Mouse (Mus musculus): ENCODE results near the gene Nccrp1. TPM values are rescaled to one million over a fixed set of nuclear protein-coding genes. Genes with fewer than 3 reads are reported as not detected.

Nccrp1 gene
- polyA plus RNA-seq (2017; shearing (Covaris generic)): 1.3 TPM

GRCm38 (mm10) chr7:28547154-28547553 lies at the start of gene Nccrp1:
Gene Nccrp1, minus strand, starts transcription at chr7:28547254.

GRCm38 (mm10) chr7:28540526-28540925 lies 6.5 kb downstream of the Nccrp1 start, which contains the start of gene Sycn:
Gene Sycn, plus strand, starts transcription at chr7:28540885.

GRCm38 (mm10) chr7:28522536-28522935 lies 24.5 kb downstream of the Nccrp1 start, which contains the start of gene Ifnl3:
Gene Ifnl3, plus strand, starts transcription at chr7:28522836.

GRCm38 (mm10) chr7:28510405-28510974 lies 36.6 kb downstream of the Nccrp1 start, which contains the start of gene Ifnl2:
Gene Ifnl2, minus strand, starts transcription at chr7:28510455.

Other genes with a start within 250 kb of the Nccrp1 start
- not detected for gene Dll3, start 245.0 kb downstream of the Nccrp1 start, polyA plus RNA-seq (2017; shearing (Covaris generic))
- 50.0 TPM for gene Timm50, start 235.2 kb downstream of the Nccrp1 start, polyA plus RNA-seq (2017; shearing (Covaris generic))
- gene Supt5, start 208.5 kb downstream of the Nccrp1 start, polyA plus RNA-seq (2017; shearing (Covaris generic)): 178 TPM
- gene Rps16, start 196.6 kb downstream of the Nccrp1 start, polyA plus RNA-seq (2017; shearing (Covaris generic)): 900 TPM
- gene Plekhg2, start 174.7 kb downstream of the Nccrp1 start, polyA plus RNA-seq (2017; shearing (Covaris generic)): 31.8 TPM
- 618 TPM for gene Zfp36, start 167.0 kb downstream of the Nccrp1 start, polyA plus RNA-seq (2017; shearing (Covaris generic))
- gene Med29, start 154.5 kb downstream of the Nccrp1 start, polyA plus RNA-seq (2017; shearing (Covaris generic)): 18.6 TPM
- 136 TPM for gene Paf1, start 154.3 kb downstream of the Nccrp1 start, polyA plus RNA-seq (2017; shearing (Covaris generic))
- 536 TPM for gene Gmfg, start 109.8 kb downstream of the Nccrp1 start, polyA plus RNA-seq (2017; shearing (Covaris generic))
- 1.8 TPM for gene Lrfn1, start 95.3 kb downstream of the Nccrp1 start, polyA plus RNA-seq (2017; shearing (Covaris generic))
- not detected for gene Ifnl2, start 36.8 kb downstream of the Nccrp1 start, polyA plus RNA-seq (2017; shearing (Covaris generic))
- gene Ifnl3, start 24.4 kb downstream of the Nccrp1 start, polyA plus RNA-seq (2017; shearing (Covaris generic)): not detected
- gene Sycn, start 6.4 kb downstream of the Nccrp1 start, polyA plus RNA-seq (2017; shearing (Covaris generic)): not detected
- gene Samd4b, start 50.9 kb upstream of the Nccrp1 start, polyA plus RNA-seq (2017; shearing (Covaris generic)): 82.1 TPM
- gene Pak4, start 50.9 kb upstream of the Nccrp1 start, polyA plus RNA-seq (2017; shearing (Covaris generic)): 8.1 TPM
- gene Acp7, start 84.1 kb upstream of the Nccrp1 start, polyA plus RNA-seq (2017; shearing (Covaris generic)): not detected
- 2.8 TPM for gene Fbxo27, start 145.6 kb upstream of the Nccrp1 start, polyA plus RNA-seq (2017; shearing (Covaris generic))
- 6.0 TPM for gene Fbxo17, start 169.6 kb upstream of the Nccrp1 start, polyA plus RNA-seq (2017; shearing (Covaris generic))
- gene Mrps12, start 194.6 kb upstream of the Nccrp1 start, polyA plus RNA-seq (2017; shearing (Covaris generic)): 37.6 TPM
- 20.6 TPM for gene Sars2, start 194.7 kb upstream of the Nccrp1 start, polyA plus RNA-seq (2017; shearing (Covaris generic))
- gene Ccer2, start 208.9 kb upstream of the Nccrp1 start, polyA plus RNA-seq (2017; shearing (Covaris generic)): not detected
- gene Sirt2, start 219.5 kb upstream of the Nccrp1 start, polyA plus RNA-seq (2017; shearing (Covaris generic)): 71.7 TPM
- 222 TPM for gene Nfkbib, start 220.3 kb upstream of the Nccrp1 start, polyA plus RNA-seq (2017; shearing (Covaris generic))
- 258 TPM for gene Rinl, start 241.7 kb upstream of the Nccrp1 start, polyA plus RNA-seq (2017; shearing (Covaris generic))